Mouse (Mus musculus) liver (tissue): ENCODE results near the gene Mast4.
"Not testable (repeated sequence)": the region's sequence is repeated elsewhere in the genome, so short reads cannot be mapped to it uniquely, and the experiment has no call there.

ENCODE experiments used
- DNase-seq: peaks from one replicate; pipeline ENCODE4 v3.0.0-alpha.2; 2020; ENCODE audit warnings: mixed read lengths

Mast4 gene

DNA sequence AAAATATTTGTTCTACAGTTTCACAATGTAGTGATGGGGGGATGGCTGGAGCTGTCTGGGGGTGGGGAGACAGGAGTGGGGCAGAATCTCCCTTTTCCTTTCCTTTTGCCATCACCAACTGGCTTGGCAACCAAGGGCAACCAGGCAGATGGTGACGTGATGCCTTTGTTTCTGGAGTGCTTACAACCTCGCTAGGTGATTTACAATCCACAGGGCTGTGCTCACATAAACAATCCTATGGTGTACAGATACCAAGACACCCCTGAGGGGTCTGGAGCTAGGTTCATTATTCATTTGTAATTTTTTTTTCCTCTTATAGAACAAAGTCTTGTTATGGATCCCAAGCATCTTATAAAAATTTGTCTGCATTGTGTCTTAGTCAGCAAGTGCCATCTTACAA is 601.2 kb downstream of the Mast4 start:
- DNase-seq, result no peak

DNA sequence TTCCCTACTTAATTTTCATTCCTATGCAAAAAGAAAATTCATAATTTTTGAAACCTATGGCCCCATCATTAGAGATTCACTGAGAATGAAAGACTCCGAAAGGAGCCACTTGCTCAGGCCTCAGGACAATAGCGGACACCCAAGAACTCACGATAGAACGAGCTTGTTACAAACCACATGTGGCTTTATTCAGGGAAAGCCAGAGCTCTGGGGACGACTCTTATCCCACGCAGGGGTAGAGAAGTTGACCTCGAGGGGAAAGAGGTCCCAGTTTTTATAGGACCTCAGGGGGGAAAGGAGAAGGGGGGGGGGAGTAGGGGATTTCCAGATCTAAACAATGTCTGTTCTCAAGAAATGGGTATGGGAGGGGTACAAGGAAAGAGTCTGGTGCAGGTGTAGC is 605.3 kb downstream of the Mast4 start:
- DNase-seq, result not testable (repeated sequence)

DNA sequence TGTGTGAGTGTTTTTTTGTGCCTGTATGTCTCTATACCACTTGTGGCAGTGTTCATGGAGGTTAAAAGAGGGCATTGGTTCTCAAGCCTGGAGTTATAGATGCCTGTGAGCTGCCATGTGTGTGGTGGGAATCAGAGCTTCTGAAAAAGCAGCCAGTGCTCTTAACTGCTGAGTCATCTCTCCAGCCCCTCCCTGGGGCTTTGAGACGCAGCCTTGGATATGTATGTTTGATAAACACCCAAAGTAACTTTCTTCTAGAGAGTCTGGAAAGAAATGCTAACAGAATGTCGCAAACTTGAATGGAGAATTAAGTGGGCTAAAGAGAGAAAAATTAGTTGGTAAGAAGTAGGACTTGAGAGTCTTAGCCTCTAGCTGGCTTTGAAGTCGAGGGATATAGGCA is 606.3 kb downstream of the Mast4 start:
- DNase-seq, result peak; percentile 31

DNA sequence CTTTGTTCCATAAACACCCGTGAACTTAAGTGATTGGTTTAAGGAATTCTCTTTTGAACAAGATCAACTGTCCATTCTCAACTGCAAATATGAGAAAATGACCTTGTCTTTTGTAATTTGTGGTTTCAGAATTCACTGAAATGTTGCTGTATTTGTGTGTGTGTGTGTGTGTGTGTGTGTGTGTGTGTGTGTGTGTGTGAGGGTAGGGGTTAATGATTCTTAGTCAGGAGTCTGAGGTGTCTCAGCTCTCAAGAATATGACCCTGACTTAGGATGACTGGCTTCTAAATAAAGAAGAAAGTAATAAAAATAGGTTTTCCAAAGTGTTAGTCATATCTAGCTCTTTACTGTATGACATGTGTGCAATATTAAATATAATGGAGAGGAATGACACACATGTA is 607.4 kb downstream of the Mast4 start:
- DNase-seq, result no peak

DNA sequence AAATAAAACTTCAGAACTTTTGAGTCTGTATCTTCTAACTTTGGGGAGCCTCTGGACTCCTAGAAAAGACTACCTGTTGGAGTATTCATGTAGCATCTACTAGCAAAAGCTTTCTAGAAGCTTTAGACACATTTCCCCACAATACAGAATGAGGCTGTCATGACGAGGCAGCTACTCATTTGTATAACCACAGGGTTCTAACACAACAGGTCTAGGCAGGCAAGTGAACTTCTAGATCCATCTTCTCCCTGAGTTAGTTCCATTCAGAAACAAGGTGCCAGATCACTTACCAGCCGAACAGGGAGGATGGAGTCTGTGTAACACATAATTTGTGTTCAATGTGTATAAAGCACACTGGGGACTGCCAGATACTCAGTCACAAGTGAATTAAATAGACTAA is 608.4 kb downstream of the Mast4 start:
- DNase-seq, result no peak

DNA sequence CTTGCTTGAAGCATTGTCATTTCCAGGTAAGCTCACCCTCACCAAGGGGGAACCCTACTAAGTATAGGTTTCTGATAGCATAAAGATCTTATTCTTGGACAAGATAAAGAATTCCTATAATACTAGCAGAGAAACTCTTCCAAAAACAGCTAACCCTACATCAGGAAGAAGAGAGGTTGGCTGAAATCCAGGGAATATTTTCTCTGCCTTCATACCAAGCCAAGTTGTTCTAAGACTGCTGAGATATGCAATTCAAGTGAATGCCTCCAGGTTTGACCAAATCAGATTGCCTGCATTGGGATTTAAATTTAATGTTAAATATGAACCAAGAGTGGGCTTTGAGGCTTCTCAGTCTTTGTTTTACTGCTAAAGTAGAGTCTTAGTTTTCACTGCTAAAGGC is 608.9 kb downstream of the Mast4 start:
- no peak for DNase-seq

DNA sequence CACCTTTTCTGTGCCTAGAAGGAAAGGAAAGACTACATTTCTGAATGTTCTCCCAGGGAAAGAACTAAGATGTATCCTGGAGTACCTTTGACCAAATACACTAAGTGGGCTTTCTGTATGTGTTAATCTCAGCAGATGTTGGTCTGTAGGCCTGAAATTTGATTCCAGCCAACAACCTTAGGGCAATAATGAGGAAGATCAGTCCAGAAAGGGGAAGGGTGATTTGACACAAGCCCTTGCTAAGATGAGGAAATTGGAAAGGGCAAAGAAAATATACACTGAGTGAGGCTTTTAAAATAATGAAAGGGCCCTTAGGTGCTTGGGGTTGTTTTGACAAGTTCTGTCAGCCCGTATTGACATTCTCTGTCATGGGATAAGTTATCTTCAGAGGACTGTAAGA is 617.3 kb downstream of the Mast4 start:
- no peak for DNase-seq

DNA sequence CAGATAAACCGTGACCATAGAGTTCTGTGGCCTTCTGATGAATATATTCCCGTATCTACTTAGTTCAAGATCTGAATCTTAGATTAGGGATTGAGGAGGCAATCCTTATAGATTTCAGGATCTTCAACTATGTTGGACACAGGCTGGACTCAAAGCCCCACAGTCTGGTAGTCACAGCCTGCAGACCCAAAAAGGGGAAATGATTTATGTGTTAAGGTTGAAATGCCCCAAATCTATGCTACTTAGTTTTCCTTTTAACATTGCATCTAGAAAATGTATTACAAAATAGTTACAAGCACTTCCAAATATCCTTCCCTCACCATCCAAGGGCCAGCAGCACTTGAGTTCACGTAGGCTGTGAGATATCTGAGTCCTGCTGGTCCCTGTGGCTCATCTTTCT is 633.6 kb downstream of the Mast4 start:
- no peak for DNase-seq

DNA sequence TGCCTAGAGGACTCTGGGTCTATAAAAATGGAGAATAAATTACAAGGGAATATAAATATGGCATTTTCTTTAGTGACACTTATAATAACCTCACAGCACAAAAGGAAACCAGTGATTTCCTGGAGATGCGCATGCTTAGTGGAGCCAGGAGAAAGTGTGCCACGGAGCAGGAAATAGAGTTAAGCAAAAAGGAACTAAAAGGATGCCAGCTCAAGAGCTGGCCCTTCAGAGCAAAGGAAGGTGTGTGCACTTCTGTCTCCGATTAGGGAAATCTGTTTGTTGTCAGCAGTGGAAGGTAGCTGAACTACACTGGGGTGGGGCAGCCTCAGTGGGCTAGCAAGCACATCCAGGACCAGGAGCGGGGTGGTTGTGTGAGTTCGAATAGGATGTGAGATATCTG is 634.1 kb downstream of the Mast4 start:
- no peak for DNase-seq

DNA sequence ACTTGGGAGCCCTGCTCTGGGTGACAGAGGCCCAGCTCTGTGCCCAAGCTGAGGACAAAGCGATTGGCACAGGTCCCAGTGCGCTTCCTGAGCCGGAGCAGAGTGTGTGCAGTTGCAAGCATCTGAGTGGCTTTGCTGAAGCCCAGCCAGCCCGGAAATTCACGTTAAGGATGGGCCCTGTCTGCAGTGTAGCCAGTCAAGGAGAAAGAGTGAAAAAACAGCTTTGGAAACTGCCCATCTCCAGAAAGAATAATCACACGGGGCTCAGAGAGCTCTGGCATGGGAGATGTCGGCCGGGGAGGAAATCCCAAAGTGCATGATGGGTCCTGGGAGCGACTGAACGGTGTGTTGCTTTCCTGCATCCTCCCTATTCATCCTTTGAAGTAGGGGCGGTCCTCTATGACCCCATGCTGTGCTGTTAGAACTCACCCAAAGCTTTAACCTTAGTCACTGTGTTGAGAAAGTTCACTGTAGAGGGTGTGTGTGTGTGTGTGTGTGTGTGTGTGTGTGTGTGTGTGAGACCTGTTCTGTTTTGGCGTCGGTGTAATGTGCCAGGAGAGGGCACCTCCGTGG is 635.5 kb downstream of the Mast4 start:
- DNase-seq, result peak; percentile 23

DNA sequence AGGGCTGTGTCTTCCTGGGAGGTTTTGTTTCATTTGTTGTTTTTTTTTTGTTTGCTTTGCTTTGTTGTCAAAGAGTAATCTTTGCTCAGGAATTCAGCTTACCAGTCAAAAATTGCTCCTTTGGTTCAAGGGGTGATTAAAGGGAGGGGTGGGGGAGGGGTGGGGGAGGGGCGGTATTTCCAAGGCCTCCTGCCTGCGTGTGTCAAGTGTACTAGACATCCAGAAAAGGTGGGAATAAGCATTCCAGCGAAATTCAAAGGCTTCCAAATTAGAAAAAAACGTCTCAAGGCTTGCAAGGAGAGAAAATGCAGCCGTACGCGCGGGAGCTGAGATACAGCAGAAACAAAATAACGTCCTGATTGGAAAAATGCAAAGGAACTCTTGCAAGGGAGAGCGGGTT is 636.0 kb downstream of the Mast4 start:
- no peak for DNase-seq

DNA sequence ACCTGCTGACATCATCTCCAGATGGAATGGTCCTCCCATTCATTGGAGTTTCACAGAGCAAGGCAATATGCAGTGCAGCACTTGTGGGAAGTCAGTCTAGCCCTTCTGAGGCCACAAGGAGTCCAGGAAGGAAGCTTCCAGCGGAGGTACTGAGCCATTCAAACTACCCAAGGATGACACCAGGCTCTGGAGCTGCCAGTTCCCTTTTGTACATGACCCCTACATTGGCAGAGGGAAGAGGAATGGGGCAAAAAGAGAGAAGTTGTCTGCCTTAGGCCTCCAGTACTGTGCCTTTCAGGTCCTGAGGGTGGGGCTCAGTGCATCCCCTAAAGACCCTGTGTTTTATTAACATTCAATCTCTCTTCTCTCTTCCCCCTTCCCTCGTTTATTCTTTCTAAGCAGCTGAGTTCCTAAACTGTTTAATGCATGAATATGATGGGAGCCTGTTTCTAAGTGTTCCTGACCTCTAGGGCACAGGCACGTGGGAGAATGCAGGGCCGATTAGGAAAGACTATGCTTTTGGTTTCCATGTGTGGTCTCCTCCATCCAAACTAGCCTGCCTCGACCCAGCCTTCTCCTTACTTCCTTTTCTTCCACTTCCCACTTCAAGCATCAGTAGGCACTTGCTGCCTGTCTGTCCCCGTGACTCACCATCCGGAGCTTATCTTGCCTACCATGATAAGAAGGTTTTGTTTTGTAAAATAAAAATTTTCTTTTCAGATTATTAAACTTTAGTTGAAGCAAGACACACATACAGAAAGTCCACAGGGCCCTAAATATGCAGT is 639.0 kb downstream of the Mast4 start:
- no peak for DNase-seq

DNA sequence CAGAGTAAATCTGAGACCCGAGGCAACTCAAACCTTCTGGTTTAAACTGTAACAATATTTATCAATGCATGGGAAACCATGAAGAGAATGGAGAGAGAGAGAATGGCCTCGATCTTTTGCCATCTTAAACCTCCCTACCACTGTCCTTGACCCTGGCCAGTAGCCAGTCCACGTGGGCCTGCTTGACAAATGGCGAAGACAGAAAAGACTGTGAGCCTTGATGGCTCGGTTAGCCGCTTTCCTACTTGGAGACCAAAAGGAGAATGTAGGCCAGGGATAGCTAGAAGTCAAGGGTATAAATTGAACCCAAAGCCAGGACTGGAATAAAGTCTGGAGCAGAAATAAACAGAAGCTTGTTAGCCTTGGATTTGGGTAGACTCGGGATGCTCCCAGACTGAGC is 640.1 kb downstream of the Mast4 start:
- DNase-seq, result no peak

DNA sequence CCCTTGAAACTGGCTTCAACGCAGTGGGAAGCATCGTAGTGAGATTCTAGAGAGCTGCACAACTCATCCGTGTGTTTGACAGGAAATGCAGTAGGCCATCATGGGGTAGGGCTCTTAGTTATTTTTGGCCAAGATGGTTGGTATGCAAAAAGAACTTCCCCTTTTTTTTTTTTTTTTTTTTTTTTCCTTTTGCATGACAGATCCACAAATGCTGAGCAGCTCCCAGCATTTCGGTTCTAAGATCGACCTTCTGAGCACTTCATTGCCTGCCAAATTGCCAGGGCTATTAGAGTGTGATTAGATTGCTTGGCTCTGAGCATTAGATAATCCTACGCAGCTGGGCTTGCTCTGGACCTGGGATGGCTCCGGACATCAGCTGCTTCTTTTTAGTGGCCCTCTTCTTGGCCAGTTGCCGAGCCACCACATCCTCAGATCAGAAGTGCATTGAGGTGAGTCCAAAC is 640.9 kb downstream of the Mast4 start, which contains the start of gene Cd180:
Cd180 (plus strand) TSS at position 218 of the 461 bp plus-strand sequence.
- DNase-seq, result no peak

DNA sequence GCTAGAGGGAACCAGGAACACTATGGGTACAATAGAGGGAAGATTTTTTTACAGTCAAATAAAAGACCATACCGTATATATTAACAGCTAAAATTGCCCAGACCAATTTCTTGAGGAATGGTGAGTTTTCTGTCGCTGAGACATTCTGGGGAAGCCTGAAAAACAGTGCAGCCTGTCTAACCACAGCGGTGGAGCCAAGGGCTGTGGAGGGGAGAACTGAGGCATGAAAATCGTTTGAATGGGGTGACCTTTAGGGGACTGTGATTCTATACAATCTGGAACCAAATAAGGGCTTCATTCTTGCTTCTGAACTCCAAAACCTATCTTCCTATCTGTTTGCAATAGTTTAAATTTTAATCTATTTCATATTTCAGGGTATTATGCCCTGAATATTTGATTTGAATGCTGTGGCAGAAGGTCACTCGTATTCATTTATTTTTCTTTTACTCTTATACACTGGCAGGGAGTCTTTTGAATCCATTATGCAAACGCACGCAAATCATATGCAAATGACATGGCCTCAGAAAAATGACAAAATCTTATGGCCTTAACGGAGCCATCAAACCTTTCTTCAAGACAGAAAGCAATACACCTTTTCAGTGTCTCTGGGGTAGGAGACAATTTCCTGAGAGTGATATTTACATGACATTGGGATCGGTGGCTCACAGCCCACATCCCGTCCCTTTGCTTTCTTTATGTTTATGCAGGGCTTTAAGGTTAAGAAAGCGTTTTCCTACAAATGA is 642.7 kb downstream of the Mast4 start:
- no peak for DNase-seq

DNA sequence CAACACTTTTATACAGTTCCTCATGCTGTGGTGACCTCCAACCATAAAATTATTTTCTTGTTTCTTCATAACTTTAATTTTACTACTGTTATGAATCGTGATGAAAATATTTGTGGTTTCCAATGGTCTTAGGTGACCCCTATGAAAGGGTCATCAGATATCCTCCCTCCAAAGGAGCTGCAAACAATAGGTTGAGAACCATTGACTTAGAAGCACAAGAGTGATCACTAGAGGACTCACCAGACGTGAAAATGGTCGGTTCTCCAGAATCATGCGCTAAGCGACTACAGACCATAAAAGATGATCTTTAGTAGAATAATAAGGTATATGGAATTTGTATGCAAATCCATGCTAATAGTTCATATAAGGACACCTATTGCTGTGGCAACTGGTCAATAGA is 644.1 kb downstream of the Mast4 start:
- no peak for DNase-seq

DNA sequence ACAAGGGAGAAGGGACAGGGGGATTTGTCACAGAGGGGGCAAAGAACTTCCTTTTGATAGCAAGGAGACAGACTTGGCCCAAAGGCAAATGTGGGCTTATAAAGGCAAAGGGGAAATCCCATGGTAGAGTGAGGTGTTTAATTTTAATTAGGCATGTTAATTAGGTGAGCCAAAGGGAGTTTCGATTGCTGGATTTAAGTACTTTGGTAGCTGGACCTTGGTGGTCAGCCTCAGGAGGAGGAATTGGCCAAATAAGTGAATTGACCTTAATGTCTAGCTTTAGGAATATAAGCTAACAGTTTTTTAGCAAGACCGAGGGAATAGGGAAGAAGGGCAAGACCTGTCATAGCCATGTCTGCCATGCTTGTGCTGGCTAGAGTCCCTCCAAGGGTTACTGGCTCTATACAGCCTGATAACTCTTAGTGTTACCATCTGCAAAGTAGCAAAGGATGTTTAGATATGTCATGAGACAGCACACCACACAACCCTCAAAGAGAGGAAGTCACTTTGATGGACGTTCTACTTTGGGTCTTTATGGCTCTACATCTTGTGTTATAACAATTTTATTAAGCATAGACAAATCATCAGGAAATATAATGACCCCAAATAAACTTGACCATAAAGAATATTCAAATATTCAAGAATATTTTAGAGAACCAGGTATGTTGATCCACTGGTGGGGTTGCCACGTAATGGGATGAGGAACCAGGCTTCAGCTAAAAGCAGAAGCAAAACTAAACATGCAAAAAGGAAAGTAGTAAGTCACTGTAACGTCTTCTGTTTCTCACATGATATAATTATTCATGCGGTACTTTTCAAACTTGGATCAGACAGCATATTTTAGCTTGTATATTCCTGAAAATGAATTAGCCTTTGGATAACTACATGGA is 644.9 kb downstream of the Mast4 start:
- no peak for DNase-seq

DNA sequence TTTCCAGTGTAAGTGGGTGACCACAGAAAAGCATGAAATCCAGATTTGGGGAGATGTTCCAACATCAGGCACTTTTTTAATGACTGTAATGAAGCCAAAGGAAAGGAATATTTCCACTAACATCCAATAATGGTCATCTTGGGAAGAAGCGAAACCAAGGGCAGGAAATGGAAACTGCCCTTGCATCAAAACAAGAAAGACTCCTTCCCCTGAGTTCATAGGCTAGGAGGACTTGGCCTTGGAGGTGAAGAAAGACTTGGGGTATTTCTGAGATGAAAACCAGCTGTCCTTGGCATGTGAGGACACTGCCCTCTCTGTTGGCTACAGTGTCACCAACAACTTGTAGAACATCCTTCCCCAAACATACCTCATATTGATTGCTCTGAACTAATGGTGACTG is 646.2 kb downstream of the Mast4 start:
- DNase-seq, result no peak

DNA sequence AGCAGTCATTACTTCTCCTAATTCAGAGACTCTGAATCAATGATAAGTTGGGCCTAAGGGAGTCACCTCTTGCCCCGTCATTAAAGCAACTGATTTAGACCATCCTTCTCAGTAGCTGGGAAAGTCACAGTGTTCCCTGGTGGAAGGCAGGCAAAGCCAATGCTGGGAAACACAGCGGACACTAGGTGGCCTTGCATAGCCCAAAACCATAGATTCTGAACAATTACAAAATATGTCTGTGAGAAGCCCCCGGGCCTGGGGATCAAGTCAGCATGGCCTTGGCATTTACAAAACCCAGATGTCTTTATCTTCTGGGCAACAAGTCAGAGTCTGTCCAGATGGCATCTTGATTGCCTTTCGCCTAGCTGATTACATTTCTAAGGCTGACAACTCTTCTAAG is 649.4 kb downstream of the Mast4 start:
- no peak for DNase-seq
